Mouse (Mus musculus): Measurements from ENCODE around the gene Rabggta. TPM values are rescaled to one million over a fixed set of nuclear protein-coding genes. Genes with fewer than 3 reads are reported as not detected.
"Not testable (repeated sequence)": the region's sequence is repeated elsewhere in the genome, so short reads cannot be mapped to it uniquely, and the experiment has no call there.

The Rabggta gene
- polyA plus RNA-seq, 1 experiment from 2014 or later = 27.4 TPM

DNA sequence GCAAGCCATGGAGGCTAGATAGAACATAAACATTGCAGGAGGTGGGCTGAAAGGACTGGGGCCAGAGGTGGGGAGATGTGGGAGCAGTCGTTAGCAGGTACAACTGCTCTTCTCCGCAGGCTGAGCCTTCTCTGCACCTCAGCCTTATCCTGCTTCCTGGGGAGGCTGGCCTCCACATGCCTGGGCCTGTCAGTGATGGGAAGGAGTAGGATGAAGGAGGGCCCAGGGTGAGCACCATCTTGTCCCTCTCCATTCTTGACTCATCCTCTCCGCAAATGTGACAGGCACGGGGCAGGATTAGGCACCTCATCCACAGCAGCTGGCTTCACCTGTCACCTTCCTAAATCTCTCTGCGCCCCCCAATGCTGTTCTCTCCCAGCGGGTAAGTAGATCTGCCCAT, 39.1 kb upstream of the Rabggta start, which contains the start of gene Ltb4r2:
Ltb4r2 (plus strand) TSS at position 266 of the 400 bp plus-strand sequence.
- ATAC-seq (ENCODE audit: low FRiP score) (no peak), DNase-seq (ENCODE audit: low spot score) (no peak)
- H3K4me3 ChIP-seq (ENCODE audit: low read depth, low read length) = peak within 1 kb of the TSS; percentile 46
- H3K27me3 ChIP-seq (ENCODE audit: control insufficient read depth, insufficient read depth, low read length) = peaks cover 41% of the 10 kb centered on the region
- peak within 1 kb of the TSS; percentile 94 for H3K4me2 ChIP-seq (replicated peaks; ENCODE audit: low read depth, low read length)
- 71% methylated on average over 6 of the region's 6 CpGs for WGBS
- H3K4me1 ChIP-seq (replicated peaks; ENCODE audit: control insufficient read depth, insufficient read depth, low read length) = 0 out of 2 replicates have a peak, but pooled peaks cover 5% of the 10 kb centered on the region
- no peaks in the 10 kb centered on the region for H3K36me3 ChIP-seq (ENCODE audit: control insufficient read depth, insufficient read depth, low read length)
- H3K27ac ChIP-seq (ENCODE audit: low read depth, low read length) = peak within 1 kb of the TSS; percentile 9; the same call in 1 of the 2 replicates
- H3K9ac ChIP-seq (ENCODE audit: low read depth, low read length) = peak within 1 kb of the TSS; percentile 70
- H3K9me3 ChIP-seq (ENCODE audit: control insufficient read depth, low read length) = no peaks in the 10 kb centered on the region

DNA sequence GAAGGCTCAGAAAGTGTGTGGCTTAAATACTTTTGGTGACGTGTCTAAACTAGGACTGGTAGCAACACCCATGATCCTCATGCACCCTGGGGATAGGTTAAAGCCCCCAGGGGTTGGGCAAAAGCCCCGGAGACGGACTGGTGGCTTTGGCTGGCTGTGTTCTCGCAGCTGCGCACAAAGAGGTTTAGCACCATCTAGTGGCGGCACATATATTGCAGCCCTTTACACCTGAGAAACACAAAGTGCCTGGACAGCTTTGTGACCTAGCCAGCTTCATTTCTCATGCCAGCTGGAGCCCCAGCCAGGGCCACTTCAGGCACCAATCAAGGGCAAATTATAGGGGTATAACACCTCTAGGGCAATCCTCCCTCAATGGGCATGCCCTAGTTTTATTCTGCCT, 38.1 kb upstream of the Rabggta start:
- not testable (repeated sequence) for H3K4me1 ChIP-seq (replicated peaks; ENCODE audit: control insufficient read depth, insufficient read depth, low read length); ATAC-seq (ENCODE audit: low FRiP score); H3K9me3 ChIP-seq (ENCODE audit: control insufficient read depth, low read length); H3K36me3 ChIP-seq (ENCODE audit: control insufficient read depth, insufficient read depth, low read length); H3K4me3 ChIP-seq (ENCODE audit: low read depth, low read length); H3K4me2 ChIP-seq (replicated peaks; ENCODE audit: low read depth, low read length); H3K27ac ChIP-seq (ENCODE audit: low read depth, low read length); H3K9ac ChIP-seq (ENCODE audit: low read depth, low read length)
- H3K27me3 ChIP-seq (ENCODE audit: control insufficient read depth, insufficient read depth, low read length) = peaks cover 36% of the 10 kb centered on the region
- DNase-seq (ENCODE audit: low spot score) = peak; percentile 88
- 0% methylated on average over 6 of the region's 6 CpGs for WGBS

DNA sequence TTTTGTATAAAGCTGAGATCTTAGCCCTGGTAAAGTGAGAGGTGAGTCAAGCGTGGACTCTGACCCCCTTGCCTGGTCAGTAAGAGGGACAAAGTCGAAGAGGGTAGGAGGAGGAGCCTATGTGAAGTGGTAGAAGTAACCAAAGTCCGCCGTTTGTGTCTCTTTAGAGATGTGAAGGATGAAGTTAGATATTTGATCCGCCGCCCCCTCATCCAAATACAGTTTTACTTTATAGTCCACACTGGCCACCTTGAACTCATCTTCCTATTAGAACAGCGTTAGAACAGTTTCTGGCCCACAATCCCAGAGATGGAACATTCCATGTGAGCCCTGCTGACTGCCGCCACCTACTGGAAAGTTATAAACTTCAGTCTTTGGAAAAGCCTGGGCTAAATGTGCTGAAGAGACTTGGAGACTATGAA, 36.3 kb upstream of the Rabggta start, which contains the start of gene Cideb:
Cideb (minus strand) TSS at position 96 of the 422 bp plus-strand sequence.
- 13% methylated on average over 8 of the region's 8 CpGs for WGBS
- H3K4me3 ChIP-seq (ENCODE audit: low read depth, low read length) = no peak within 1 kb of the TSS
- 0 out of 2 replicates have a peak, but pooled peaks cover 5% of the 10 kb centered on the region for H3K4me1 ChIP-seq (replicated peaks; ENCODE audit: control insufficient read depth, insufficient read depth, low read length)
- no peak for ATAC-seq (ENCODE audit: low FRiP score)
- no peak within 1 kb of the TSS for H3K27ac ChIP-seq (ENCODE audit: low read depth, low read length)
- H3K9ac ChIP-seq (ENCODE audit: low read depth, low read length) = no peak within 1 kb of the TSS
- peaks cover 25% of the 10 kb centered on the region for H3K27me3 ChIP-seq (ENCODE audit: control insufficient read depth, insufficient read depth, low read length)
- DNase-seq (ENCODE audit: low spot score) = peak; percentile 74
- H3K9me3 ChIP-seq (ENCODE audit: control insufficient read depth, low read length) = no peaks in the 10 kb centered on the region
- H3K4me2 ChIP-seq (replicated peaks; ENCODE audit: low read depth, low read length) = no peak within 1 kb of the TSS
- 0 out of 2 replicates have a peak, but pooled peaks cover 9% of the 10 kb centered on the region for H3K36me3 ChIP-seq (ENCODE audit: control insufficient read depth, insufficient read depth, low read length)

DNA sequence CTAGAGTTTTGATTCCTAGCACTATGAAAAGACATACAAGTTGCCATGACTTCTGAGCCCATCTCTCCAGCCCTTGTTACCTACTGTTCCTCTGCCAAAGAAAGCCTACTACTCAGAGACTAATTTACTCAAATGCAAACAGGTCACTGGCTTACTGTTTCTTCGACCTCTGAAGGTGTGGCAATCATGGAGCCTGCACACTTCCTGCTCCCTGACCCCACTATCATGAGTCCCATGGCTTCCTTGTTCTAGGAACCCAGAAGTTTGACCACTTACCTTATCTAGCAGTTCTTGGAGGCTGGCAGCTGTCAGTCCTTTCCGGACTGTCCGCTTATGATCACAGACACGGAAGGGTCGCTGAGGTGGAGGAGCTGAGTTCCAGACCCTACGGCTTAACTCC, 35.5 kb upstream of the Rabggta start:
- no peak for ATAC-seq (ENCODE audit: low FRiP score)
- peaks cover 17% of the 10 kb centered on the region for H3K27me3 ChIP-seq (ENCODE audit: control insufficient read depth, insufficient read depth, low read length)
- peaks cover 15% of the 10 kb centered on the region; the same call in 1 of the 2 replicates for H3K36me3 ChIP-seq (ENCODE audit: control insufficient read depth, insufficient read depth, low read length)
- H3K4me1 ChIP-seq (replicated peaks; ENCODE audit: control insufficient read depth, insufficient read depth, low read length) = 0 out of 2 replicates have a peak, but pooled peaks cover 5% of the 10 kb centered on the region
- no peaks in the 10 kb centered on the region for H3K9me3 ChIP-seq (ENCODE audit: control insufficient read depth, low read length)
- H3K4me3 ChIP-seq (ENCODE audit: low read depth, low read length) = no peak overlapping the region
- DNase-seq (ENCODE audit: low spot score) = no peak
- WGBS = 92% methylated on average over 6 of the region's 6 CpGs
- H3K27ac ChIP-seq (ENCODE audit: low read depth, low read length) = no peak overlapping the region
- no peak overlapping the region for H3K4me2 ChIP-seq (replicated peaks; ENCODE audit: low read depth, low read length)
- H3K9ac ChIP-seq (ENCODE audit: low read depth, low read length) = no peak overlapping the region

DNA sequence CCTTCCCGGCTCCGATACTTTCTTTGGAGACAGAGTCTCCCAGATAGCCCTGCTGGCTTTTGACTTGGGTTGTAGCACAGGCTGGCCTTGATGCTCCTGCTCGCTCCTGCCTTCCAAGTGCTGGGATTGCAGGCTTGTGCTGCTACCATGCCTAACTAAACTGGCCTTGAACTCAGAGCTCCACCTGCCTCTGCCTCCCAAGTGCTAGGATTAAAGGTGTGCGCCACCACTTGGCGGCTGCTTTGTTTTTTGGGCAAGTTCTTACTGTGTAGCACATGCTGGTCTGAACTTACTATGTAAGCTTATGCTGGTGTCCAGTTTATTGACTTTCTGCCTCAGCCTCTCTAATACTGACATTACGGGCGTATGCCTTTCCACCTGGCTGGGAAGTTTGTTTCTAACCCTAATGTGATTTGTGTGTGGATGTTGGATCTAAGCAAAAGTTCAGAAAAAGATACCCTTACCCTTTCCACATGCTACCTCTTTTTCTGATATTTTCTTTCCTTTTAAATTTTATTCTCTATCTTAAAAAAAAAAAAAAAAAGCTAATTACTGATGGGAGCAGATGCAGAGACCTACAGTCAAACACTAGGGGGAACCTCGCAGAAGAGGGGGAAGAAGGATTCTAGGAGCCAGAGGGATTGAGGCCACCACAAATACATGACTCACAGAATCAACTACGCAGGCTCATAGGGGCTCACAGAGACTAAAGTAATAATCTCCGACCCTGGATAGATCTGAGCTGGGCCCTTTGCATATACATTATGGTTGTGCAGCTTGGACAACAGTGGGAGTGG, 25.2 kb upstream of the Rabggta start:
- DNase-seq (ENCODE audit: low spot score) = no peak
- H3K9me3 ChIP-seq (ENCODE audit: control insufficient read depth, low read length) = no peaks in the 10 kb centered on the region
- no peak overlapping the region for H3K27ac ChIP-seq (ENCODE audit: low read depth, low read length)
- peaks cover 3% of the 10 kb centered on the region; the same call in 1 of the 2 replicates for H3K4me1 ChIP-seq (replicated peaks; ENCODE audit: control insufficient read depth, insufficient read depth, low read length)
- no peak overlapping the region for H3K4me2 ChIP-seq (replicated peaks; ENCODE audit: low read depth, low read length)
- no peaks in the 10 kb centered on the region for H3K36me3 ChIP-seq (ENCODE audit: control insufficient read depth, insufficient read depth, low read length)
- WGBS = 90% methylated on average over 10 of the region's 10 CpGs
- ATAC-seq (ENCODE audit: low FRiP score) = no peak
- no peak overlapping the region for H3K4me3 ChIP-seq (ENCODE audit: low read depth, low read length)
- H3K27me3 ChIP-seq (ENCODE audit: control insufficient read depth, insufficient read depth, low read length) = no peaks in the 10 kb centered on the region
- no peak overlapping the region for H3K9ac ChIP-seq (ENCODE audit: low read depth, low read length)

DNA sequence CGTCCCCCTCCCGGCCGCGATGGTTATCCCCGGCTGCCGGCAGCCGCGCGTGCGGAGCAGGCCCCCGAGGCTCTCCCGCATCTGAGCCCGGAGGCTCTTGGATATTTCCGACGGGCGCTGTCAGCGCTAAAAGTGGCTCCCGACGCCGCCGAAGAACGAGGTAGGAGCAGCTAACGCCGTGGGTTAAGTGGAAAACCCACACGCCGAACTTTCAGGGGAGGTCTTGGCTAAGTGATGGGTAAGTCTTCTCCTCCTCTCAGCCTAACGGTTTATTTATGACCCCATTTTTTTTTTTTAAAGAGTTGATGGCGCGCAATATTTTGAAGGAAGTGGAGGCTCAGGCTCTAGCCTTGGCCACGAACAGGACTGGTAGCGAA, 23.8 kb upstream of the Rabggta start:
- Histone ChIP-seq H3K27me3 (ENCODE audit: control insufficient read depth, insufficient read depth, low read length) (no peaks in the 10 kb centered on the region), H3K4me3 (ENCODE audit: low read depth, low read length) (peak overlapping the region; percentile 93), H3K9ac (ENCODE audit: low read depth, low read length) (peak overlapping the region; percentile 81), H3K4me1 (replicated peaks; ENCODE audit: control insufficient read depth, insufficient read depth, low read length) (peaks cover 3% of the 10 kb centered on the region; the same call in 1 of the 2 replicates), H3K36me3 (ENCODE audit: control insufficient read depth, insufficient read depth, low read length) (no peaks in the 10 kb centered on the region), H3K9me3 (ENCODE audit: control insufficient read depth, low read length) (no peaks in the 10 kb centered on the region), H3K4me2 (replicated peaks; ENCODE audit: low read depth, low read length) (peak overlapping the region; percentile 71), H3K27ac (ENCODE audit: low read depth, low read length) (no peak overlapping the region)
- WGBS = under 1% methylated on average over 31 of the region's 31 CpGs
- ATAC-seq (ENCODE audit: low FRiP score) (no peak; the same call in 1 of the 2 replicates), DNase-seq (ENCODE audit: low spot score) (no peak)

DNA sequence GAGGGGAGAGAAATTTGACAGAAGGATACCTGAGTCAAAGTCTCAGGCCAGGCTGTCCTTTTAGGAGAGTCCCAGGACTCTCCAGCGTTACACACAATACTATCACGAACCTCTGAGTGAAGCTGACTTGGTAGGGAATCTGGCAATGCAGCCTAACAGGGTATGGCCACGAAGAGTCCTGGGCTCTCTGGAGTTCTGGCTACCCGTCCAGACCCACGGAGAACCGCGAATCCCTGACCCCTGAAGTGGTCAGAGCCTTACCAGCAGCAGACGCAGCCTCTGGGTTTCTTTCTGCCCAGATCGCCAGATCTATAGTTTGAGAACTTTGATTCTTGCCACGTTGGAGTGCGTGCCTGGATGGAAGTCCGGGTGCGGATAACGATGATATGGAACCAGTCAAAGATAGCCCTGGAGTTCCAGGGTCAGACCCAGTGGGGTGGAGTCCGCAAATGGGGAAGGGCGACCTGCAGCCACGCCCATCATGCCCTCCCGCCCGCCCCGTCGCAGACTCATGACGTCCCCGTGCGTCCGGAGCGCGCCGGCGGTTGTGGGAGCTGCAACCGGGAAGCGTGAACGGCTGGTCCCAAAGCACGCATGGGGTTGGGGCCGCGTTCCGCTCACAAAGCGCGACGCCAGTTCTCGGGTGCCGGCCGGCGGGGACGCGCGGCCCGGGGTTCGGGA, 23.3 kb upstream of the Rabggta start, which contains the start of the genes Dhrs1 and Nop9:
Dhrs1 (minus strand) TSS at position 511 of the 681 bp plus-strand sequence.
Nop9 (plus strand) TSS at position 514 of the 681 bp plus-strand sequence.
- H3K4me1 ChIP-seq (replicated peaks; ENCODE audit: control insufficient read depth, insufficient read depth, low read length) = peaks cover 3% of the 10 kb centered on the region; the same call in 1 of the 2 replicates
- no peaks in the 10 kb centered on the region for H3K27me3 ChIP-seq (ENCODE audit: control insufficient read depth, insufficient read depth, low read length)
- 2% methylated on average over 38 of the region's 48 CpGs for WGBS
- H3K4me3 ChIP-seq (ENCODE audit: low read depth, low read length) = peak within 1 kb of the TSS; percentile 93
- H3K9me3 ChIP-seq (ENCODE audit: control insufficient read depth, low read length) = no peaks in the 10 kb centered on the region
- DNase-seq (ENCODE audit: low spot score) (peak; percentile 90), ATAC-seq (ENCODE audit: low FRiP score) (peak; percentile 83)
- no peak within 1 kb of the TSS for H3K27ac ChIP-seq (ENCODE audit: low read depth, low read length)
- no peaks in the 10 kb centered on the region for H3K36me3 ChIP-seq (ENCODE audit: control insufficient read depth, insufficient read depth, low read length)
- peak within 1 kb of the TSS; percentile 71 for H3K4me2 ChIP-seq (replicated peaks; ENCODE audit: low read depth, low read length)
- peak within 1 kb of the TSS; percentile 81 for H3K9ac ChIP-seq (ENCODE audit: low read depth, low read length)

DNA sequence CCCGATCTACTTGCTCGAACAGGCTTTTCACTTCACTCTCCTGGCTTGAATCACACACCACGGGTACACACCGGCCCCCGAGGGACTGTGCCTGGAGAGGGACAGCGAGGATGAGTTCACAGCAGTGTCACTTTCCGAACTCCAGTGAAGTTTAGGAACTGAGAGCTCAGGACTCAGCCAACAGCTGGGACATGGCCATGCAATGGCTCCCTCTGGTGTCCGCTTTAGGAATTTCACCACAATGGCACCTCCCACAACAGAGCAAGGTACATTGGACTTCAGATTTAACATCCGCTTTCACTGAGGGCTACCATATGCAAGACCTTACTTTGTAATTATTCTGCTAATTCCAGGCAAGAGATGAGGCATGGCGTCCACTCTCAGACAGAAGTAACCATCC, 21.6 kb upstream of the Rabggta start:
- 16% methylated on average over 10 of the region's 10 CpGs for WGBS

More for the DNA sequence above, 21.6 kb upstream of the Rabggta start:
- Histone ChIP-seq H3K9ac (ENCODE audit: low read depth, low read length) (no peak overlapping the region), H3K4me3 (ENCODE audit: low read depth, low read length) (no peak overlapping the region), H3K4me2 (replicated peaks; ENCODE audit: low read depth, low read length) (no peak overlapping the region), H3K9me3 (ENCODE audit: control insufficient read depth, low read length) (no peaks in the 10 kb centered on the region), H3K4me1 (replicated peaks; ENCODE audit: control insufficient read depth, insufficient read depth, low read length) (peaks cover 3% of the 10 kb centered on the region; the same call in 1 of the 2 replicates), H3K27me3 (ENCODE audit: control insufficient read depth, insufficient read depth, low read length) (no peaks in the 10 kb centered on the region), H3K36me3 (ENCODE audit: control insufficient read depth, insufficient read depth, low read length) (0 out of 2 replicates have a peak, but pooled peaks cover 2% of the 10 kb centered on the region), H3K27ac (ENCODE audit: low read depth, low read length) (no peak overlapping the region)
- peak; percentile 63; the same call in 1 of the 2 replicates for ATAC-seq (ENCODE audit: low FRiP score)
- DNase-seq (ENCODE audit: low spot score) = peak; percentile 92
